Mouse (Mus musculus) frontal cortex, postnatal 10 days (tissue): Measurements from ENCODE around the gene Kcnh1.

Experiments used
- DNase-seq, 2 experiments: peaks; one replicate each; pipeline ENCODE4 v3.0.0; 2022; ENCODE audit warnings: low spot score in 2 of 2, mixed read lengths in 1 of 2

Gene Kcnh1

GRCm38 (mm10) chr1:192190508-192191321, at the start of gene Kcnh1:
Kcnh1 (plus strand) TSS chr1:192190774.
- peak; percentile 84 to 92 for DNase-seq

- DNase-seq = no peak
Measured at GRCm38 (mm10) chr1:192151179-192151578, 39.4 kb upstream of the Kcnh1 start.

GRCm38 (mm10) chr1:192171477-192171876, 19.1 kb upstream of the Kcnh1 start:
- no peak for DNase-seq

- no peak for DNase-seq
Measured at GRCm38 (mm10) chr1:192179877-192180276, 10.7 kb upstream of the Kcnh1 start.

GRCm38 (mm10) chr1:192181696-192182257, 8.8 kb upstream of the Kcnh1 start:
- DNase-seq = no peak

- DNase-seq = no peak
Measured at GRCm38 (mm10) chr1:192189056-192189455, 1.5 kb upstream of the Kcnh1 start.

GRCm38 (mm10) chr1:192189771-192190170, 803 bp upstream of the Kcnh1 start:
- no peak for DNase-seq

GRCm38 (mm10) chr1:192191322-192191639, 707 bp downstream of the Kcnh1 start:
- peak in 1 of 2 experiments; percentile 36 for DNase-seq

- no peak for DNase-seq
Measured at GRCm38 (mm10) chr1:192191859-192192258, 1.3 kb downstream of the Kcnh1 start.

- no peak for DNase-seq
Measured at GRCm38 (mm10) chr1:192192710-192193109, 2.1 kb downstream of the Kcnh1 start.

GRCm38 (mm10) chr1:192193656-192194055, 3.1 kb downstream of the Kcnh1 start:
- DNase-seq = no peak

GRCm38 (mm10) chr1:192197495-192197894, 6.9 kb downstream of the Kcnh1 start:
- DNase-seq = no peak

GRCm38 (mm10) chr1:192202936-192203335, 12.4 kb downstream of the Kcnh1 start:
- no peak for DNase-seq

GRCm38 (mm10) chr1:192207956-192208355, 17.4 kb downstream of the Kcnh1 start:
- DNase-seq = no peak

GRCm38 (mm10) chr1:192212448-192212847, 21.9 kb downstream of the Kcnh1 start:
- DNase-seq = no peak

- no peak for DNase-seq
Measured at GRCm38 (mm10) chr1:192214666-192215065, 24.1 kb downstream of the Kcnh1 start.

GRCm38 (mm10) chr1:192220156-192220555, 29.6 kb downstream of the Kcnh1 start:
- no peak for DNase-seq

- no peak for DNase-seq
Measured at GRCm38 (mm10) chr1:192224161-192224560, 33.6 kb downstream of the Kcnh1 start.

GRCm38 (mm10) chr1:192232696-192233095, 42.1 kb downstream of the Kcnh1 start:
- DNase-seq = no peak

- DNase-seq = no peak
Measured at GRCm38 (mm10) chr1:192246836-192247235, 56.3 kb downstream of the Kcnh1 start.

GRCm38 (mm10) chr1:192259146-192259545, 68.6 kb downstream of the Kcnh1 start:
- no peak for DNase-seq

GRCm38 (mm10) chr1:192259616-192260015, 69.0 kb downstream of the Kcnh1 start:
- DNase-seq = no peak

GRCm38 (mm10) chr1:192265704-192266103, 75.1 kb downstream of the Kcnh1 start:
- DNase-seq = no peak
